Mouse (Mus musculus): ENCODE results near the gene Elf2.

Elf2 gene

DNA sequence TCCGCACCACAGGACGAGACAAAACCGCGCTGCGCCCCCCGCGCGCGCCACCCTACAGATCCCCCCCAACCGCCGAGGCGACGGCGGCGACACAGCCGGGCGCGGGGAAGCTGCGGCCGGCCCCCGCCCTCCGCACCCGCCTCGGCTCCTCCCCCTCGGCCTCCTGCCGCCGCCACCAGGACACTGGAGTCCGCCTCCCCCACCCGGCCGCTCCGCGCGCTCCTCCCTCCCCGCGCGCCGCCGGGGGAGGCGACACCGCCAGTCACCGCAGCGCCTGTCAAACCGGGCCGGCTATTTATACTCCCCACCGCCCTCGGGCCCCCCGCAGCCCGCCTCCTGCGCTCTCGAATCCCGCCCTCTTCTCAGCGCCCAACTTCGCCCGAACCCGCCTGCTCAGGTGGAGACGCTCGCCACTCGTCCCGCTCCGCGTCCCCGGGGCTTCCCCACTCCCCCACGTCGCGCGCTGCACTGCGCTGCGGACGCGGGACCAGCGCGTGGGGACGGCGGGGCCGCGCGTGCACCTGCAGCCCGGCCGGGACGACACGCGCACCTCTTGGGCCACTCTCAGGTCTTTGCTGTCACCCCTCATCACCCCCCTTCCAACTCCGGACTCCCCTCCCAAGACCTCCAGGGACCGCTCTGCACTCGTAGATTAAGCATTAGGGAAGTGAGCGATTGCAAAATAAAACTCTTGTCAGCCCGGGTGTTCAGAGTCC lies at the start of gene Elf2:
Gene Elf2, minus strand, starts transcription at position 112 of the 716 bp plus-strand sequence.
- in situ Hi-C loops (cut with MboI, MseI) = no loop called here

GRCm38 (mm10) chr3:51388904-51389303 lies 48.4 kb upstream of the Elf2 start:
- in situ Hi-C loops (cut with MboI, MseI) = no loop called here

DNA sequence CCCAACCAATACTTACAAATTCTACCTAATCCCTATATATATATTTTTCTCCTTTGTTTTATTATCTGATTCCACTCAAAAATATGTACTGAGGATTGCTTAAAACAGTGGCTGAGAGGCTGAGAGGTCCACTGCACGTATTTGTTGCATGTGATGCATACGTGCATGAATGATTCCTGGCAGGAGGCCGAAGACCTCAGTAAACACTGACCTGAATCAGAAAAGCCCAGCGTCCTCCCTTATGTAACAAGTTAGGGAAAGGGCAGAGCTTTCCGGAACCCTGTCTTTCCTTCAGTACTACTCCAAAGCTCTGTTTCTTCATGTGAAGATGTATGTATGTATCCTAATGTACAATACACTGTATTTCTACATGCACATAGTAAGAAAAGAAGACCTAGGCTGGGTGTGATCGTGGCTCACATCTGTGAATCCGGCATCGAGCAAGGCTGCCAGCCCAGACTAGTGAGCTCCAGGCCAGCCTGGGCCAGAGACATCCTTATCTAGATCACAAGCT lies 47.5 kb upstream of the Elf2 start:
- in situ Hi-C loops (cut with MboI, MseI) = no loop called here

- in situ Hi-C loops (cut with MboI, MseI) = no loop called here
Measured at GRCm38 (mm10) chr3:51387134-51387451, 46.6 kb upstream of the Elf2 start.

GRCm38 (mm10) chr3:51386441-51387133 lies 46.1 kb upstream of the Elf2 start:
- in situ Hi-C loops (cut with MboI, MseI) = no loop called here

DNA sequence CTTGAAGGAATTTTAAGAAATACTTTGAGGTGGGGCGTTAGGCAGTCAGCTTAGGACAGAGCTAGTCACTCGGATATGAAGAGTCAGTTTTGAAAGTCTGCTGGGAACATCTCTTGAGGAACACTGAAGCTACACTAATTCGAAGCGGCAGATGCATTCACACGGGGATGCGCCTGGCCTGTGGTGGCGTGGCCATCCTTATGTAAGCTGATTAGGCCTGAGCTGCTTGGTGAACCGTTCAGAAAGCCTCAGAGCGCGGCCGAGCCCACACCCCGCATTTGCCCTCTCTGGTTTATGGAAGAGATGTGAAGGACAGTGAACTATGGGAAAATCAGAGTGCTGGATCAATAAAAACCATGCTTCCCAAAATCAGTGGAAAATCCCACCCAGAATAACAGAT lies 42.9 kb upstream of the Elf2 start:
- in situ Hi-C loops (cut with MboI, MseI) = no loop called here

DNA sequence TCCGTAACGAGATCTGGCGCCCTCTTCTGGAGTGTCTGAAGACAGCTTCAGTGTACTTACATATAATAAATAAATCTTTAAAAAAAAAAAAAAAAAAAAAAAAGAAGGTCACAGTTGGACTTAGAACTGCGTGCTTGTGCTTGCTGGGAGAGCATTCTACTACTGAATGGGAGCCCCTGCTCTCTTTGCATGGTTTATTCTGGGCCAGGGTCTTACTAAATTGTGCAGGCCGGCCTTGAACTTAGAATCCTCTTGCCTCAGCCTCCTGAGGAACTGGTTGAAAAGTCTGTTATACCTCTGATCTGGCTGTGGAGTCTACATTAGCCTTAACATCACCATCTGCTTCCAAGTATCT lies 40.2 kb upstream of the Elf2 start:
- in situ Hi-C loops (cut with MboI, MseI) = no loop called here

GRCm38 (mm10) chr3:51379786-51380659 lies 39.6 kb upstream of the Elf2 start:
- in situ Hi-C loops (cut with MboI, MseI) = no loop called here

- in situ Hi-C loops (cut with MboI, MseI) = no loop called here
Measured at GRCm38 (mm10) chr3:51378665-51378946, 38.1 kb upstream of the Elf2 start.

DNA sequence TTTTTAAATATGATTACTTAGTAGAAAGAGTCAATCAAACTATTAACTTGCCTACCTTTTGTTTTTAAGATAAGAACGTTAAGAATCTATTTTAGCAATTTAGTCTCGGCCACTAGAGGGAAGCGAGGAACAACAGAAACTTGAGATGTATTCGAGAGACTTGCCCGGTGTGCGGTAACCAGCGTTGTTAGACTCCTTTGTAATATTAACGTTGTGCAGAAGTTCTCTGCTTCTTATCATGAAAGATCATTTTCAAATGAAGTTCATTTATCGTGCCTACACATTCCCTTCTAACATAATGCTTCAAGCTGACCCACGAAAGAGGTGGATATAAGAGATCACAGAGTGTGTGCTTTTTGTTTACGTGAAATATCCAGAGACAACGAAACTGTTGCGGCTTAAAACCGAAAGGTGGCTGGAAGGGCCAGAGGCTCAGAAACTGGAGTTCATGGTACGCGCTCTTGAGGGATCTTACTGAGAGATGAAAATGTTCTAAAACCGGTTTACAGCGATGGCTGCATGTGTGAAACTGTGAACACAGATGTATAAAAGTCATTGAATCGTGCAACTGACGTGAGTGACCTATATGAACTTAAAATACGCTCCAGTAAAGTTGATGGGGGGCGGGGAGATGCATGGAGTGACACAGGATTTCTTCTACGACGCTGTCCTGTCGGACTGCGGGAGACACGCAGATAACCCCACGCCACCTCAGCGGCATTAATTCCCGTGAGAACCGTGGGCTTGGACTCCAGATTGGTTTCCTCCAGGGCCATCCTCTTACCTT lies 37.6 kb upstream of the Elf2 start:
- in situ Hi-C loops (cut with MboI, MseI) = no loop called here

DNA sequence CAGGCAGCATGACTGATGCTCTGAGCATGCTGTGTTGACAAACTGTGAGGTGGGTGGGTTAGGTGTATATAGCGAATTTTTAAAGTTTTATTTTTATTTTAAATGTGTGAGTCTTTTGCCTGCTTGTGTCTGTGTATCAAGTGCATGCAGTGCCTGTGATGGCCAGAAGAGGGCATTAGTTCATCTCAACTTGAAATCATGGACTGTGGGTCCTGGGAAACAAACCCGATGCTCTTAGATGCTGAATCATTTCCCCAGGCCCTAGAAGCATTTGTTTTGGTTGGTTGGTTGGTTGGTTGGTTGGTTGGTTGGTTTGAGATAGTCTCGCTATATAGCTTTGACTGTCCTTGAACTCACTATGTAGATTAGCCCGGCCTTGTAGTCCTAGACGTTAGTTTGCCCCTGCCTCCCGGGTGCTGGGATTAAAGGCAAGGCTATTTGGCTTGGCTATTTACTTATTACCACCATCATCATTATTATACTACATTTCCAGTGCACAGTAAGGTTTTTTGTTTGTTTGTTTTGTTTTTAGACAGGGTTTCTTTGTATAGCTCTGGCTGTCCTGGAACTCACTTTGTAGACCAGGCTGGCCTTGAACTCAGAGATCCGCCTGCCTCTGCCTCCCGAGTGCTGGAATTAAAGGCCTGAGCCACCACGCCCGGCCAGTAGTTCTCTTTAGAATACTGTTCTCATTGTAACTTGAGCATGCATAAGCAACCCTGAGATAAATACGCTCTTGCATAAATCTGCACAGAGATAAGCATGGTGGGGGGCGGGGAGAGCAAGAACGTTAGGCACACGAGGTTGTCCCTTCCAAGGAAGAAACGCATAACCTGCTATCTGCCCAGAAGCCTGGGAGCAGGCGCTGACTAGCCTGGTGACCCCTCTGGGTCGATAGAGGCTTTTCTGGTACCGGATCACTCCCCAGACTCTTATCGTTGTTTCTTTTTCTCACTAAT lies 35.1 kb upstream of the Elf2 start:
- in situ Hi-C loops (cut with MboI, MseI) = no loop called here

DNA sequence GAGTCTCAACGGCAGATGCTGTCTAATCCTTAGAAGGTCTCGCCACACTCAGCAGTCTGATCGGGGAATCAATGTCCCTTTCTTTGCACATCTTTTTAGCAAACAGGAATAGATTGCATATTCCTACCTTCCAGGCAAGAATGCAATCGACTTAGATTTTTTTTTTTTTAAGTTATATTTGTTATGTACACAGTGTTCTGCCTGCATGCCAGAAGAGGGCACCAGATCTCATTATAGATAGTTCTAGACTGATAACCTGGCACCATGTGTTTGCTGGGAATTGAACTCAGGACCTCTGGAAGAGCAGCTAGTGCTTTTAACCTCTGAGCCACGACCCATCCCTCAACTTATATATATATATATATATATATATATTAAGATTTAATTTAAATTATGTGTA lies 33.1 kb upstream of the Elf2 start:
- in situ Hi-C loops (cut with MboI, MseI) = no loop called here

- in situ Hi-C loops (cut with MboI, MseI) = no loop called here
Measured at GRCm38 (mm10) chr3:51372883-51373282, 32.4 kb upstream of the Elf2 start.

- in situ Hi-C loops (cut with MboI, MseI) = no loop called here
Measured at GRCm38 (mm10) chr3:51371826-51372225, 31.4 kb upstream of the Elf2 start.

DNA sequence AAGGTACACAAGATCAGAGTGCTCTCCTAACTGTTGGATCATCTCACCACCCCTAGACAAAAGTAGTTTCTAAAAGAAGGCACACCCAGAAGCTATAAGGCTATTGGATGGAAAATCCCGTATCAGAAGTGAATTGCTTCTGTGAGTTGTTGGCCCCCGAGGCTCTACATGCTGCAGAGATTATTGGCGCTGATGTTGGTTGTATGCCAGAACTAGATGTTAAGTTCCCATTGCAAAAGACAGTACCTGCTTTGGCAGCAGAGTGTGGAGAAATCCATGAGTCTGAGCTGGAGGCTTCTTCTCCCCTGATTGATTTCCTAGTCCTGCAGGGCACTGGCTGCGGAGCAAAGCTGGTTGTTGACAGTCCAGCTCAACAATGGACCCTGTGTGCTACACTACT lies 27.5 kb upstream of the Elf2 start:
- in situ Hi-C loops (cut with MboI, MseI) = no loop called here

- in situ Hi-C loops (cut with MboI, MseI) = no loop called here
Measured at GRCm38 (mm10) chr3:51366926-51367325, 26.5 kb upstream of the Elf2 start.

- in situ Hi-C loops (cut with MboI, MseI) = no loop called here
Measured at GRCm38 (mm10) chr3:51365517-51365882, 25.0 kb upstream of the Elf2 start.

DNA sequence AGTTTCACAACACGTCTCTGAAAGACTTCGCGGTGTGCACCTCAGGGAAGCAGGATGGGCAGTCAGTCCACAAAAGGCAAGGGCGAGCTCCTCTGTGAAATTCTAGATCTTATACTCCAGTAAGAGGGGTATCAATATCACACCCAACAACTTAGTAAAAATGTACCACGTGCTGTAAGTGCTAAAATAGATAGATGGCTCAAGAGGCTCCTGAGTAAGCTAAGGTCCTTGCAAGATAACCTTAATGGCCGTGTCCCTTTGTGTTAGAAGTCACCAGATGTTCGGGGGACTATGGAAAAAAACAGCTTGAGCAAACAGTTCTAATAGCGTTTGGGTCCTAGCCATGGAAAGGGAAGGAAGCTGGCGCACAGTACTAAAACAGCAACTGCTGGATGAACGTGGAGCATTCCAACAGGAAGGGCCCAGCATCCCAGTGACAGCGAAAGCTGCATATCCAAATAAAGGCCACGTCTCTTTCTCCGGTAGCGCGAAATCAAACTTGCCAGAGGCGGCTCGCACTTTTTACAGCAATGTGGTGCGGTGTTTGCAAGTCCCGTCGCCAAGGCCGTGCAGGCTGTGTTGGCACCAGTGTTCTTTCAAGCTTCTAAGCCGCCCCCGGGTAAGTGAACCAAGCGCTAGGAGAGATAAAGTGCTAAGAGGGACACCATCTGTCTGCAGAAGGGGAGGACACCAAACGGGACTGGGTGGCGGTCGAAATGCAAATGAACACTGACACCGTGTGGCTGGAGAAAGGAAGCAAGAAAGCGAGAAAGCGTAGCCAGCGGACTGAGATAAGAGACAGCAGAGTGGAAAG lies 24.4 kb upstream of the Elf2 start:
- in situ Hi-C loops (cut with MboI, MseI) = no loop called here

DNA sequence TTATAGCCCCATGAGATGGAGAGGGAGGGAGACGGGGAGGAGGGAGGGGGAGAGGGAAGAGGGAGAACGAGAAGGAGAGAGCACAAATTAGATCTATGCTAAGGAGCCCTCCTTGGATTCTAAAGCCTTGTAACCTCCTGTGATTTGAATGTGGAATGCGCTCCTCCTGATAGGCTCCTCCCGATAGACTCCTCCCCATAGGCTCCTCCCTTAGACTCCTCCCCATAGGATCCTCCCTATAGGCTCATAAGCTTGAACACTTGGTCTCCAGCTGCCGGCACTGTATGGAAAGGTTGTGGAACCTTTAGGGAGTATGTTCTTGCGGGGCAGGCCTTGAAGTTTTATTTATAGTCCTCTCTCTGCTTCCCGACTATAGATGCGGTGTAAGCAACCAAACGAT lies 20.6 kb upstream of the Elf2 start:
- in situ Hi-C loops (cut with MboI, MseI) = no loop called here
